Mouse (Mus musculus) skeletal muscle tissue, adult 2 months (tissue): ENCODE measurements at regions not wholly inside any gene's neighbourhood (a gene's known extent, or its start where the extent isn't known, plus 50 kb on each side); places are given as distances from the start of the nearest gene placed in this dataset.
"Not testable (repeated sequence)": the region's sequence is repeated elsewhere in the genome, so short reads cannot be mapped to it uniquely, and the experiment has no call there.

Experiments used
- DNase-seq: peaks from one replicate; pipeline ENCODE4 v3.0.0-alpha.2; 2012; ENCODE audit warnings: low read depth, low spot score

DNA sequence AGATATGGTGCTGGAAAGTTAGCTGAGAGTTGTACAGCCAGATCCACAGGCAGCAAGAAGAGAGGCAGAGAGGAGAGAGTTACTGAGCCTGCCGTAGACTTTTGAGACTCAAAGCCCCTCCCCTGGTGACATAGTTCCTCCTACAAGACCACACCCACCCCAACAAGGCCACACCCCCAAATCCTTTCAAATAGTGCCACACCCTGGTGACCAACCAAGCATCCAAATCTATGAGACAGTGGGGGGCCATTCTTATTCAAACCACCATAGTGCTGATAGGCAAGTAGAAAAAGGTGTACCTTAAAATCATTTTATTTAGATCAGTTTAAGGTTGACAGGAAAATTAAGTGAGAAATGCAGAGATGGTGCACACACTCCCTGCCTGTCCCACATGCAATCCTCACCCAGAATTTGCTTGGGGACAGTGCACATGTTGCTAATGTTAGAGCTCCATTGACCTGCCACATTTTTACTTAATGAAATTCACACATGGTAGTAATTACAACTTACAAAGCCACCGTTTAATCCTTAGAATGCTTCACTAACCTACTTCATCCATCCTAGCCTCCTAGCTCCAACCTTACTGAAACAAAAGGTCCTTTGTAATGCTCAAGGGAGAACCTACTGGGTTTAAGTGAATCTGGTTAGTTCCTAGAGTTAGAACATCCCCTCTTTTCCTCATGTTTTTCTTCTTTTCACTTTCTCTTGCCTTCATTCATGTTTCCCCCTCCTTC lies 86.5 kb downstream of the Phlda1 start:
- DNase-seq: no peak

DNA sequence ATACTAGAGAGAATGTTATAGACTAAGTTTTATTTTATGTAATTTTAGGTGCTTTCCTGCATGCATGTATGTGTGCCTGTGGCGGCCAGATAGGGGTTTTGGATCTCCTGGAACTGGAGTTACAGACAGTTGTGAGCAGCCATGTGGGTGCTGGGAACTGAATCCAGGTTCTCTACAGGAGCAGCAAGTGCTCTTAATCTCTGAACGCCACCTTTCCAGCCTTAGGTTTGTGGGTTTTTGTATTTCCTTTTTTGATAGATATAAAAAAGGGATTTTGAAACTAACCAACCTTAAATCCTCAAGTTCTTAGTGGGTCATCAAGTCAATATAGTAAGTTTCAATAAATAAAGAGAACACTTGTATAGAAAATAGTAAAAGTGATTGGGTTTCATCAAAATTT lies 87.2 kb downstream of the Phlda1 start:
- no peak for DNase-seq

DNA sequence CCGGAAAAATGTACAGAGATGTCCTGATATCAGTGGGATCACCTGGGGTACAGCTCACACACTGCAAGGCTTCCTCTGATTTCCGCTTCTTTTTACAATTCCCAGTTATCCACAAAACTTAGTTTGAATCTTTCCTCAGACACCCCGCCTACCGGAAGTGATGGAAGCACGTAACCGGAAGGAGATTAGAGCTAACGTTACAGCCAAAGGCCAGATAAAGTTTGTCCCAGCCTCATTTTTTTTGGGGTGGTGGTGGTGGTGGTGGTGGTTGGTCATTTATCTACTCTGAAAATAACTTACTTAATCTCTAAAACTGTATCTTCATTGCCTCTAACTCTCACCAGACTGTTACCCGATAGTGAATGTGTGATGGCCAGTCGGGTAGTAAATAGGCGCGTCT lies 88.1 kb downstream of the Phlda1 start:
- DNase-seq: no peak

DNA sequence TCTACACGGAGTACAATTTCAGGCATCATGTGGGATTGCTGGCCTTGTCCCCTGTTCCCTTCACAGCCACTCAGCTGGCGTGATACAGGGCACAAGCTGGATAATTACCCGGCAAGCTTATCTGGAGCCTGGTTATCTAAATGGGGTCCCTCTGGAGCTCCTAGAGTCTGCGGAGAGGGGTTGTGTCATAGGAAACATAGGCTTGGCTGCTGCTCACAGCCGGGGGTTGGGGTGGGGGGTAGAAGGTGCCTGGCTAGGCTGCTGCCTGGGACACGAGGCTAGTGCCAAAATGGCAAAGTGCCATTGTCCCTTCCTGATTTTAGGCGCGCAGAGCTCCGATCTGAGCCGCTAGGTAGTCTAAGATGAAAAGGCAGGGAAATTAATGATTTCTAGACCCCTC lies 88.6 kb downstream of the Phlda1 start:
- DNase-seq: no peak

- DNase-seq: no peak
These were observed 89.5 kb downstream of the Phlda1 start for GRCm38 (mm10) chr10:111595513-111595995.

DNA sequence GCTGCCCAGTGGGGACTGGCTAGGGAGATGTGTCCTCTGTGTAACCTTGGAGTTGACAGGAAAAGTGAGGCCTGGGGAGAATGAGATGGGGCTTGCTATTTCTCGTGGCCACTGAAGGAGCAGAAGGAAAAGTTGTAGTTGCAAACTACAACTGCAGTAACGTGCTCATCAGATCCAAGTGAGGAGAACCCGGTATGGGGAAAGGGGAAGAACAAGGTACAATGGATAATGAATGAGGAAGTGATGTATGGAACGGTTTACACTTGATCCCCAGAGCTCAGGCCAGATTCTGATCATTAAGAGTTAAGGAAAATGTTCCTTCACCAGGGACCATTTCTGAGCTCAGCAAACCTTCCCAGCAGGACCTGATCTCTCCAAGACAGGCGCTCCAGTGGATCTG lies 92.6 kb downstream of the Phlda1 start:
- no peak for DNase-seq

GRCm38 (mm10) chr10:111599297-111600250 lies 93.5 kb downstream of the Phlda1 start:
- DNase-seq: peak; percentile 10

GRCm38 (mm10) chr10:111600251-111600620 lies 94.2 kb downstream of the Phlda1 start:
- no peak for DNase-seq

DNA sequence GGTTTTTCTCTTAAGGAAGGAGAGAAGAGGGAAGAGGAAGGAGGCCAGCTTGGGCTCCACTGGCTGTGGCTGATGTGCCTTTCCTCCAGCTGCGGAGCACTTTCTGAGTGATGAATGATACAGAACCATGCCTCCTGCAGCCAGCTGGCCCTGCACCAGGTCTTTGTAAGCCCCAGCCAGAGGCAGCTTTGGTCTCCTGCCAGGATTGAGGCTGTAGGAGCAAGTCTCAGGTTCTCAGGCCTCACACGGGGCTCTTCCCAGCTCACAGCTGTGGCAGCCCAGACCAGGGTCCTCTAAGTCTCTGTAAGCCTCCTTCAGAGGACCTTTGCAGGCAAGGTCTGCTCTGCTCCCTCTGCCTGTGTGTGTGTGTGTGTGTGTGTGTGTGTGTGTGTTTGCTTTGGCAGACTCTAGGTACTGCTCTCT lies 94.6 kb downstream of the Phlda1 start:
- peak; percentile 91 for DNase-seq

- no peak for DNase-seq
These were observed 97.1 kb downstream of the Phlda1 start for GRCm38 (mm10) chr10:111603166-111603565.

DNA sequence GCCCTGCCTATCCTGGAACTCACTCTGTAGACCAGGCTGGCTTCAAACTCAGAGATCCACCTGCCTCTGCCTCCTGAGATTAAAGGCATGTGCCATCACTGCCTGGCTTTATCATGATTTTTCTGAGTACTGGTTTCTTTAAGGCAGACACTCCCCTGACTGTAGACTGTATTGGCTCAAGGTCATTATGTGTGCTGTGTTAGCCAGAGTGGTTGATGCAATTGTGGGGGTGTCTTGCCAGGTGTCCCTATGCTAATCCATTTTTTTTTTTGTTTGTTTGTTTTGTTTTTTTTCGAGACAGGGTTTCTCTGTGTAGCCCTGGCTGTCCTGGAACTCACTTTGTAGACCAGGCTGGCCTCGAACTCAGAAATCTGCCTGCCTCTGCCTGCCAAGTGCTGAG lies 101.3 kb downstream of the Phlda1 start:
- not testable (repeated sequence) for DNase-seq

DNA sequence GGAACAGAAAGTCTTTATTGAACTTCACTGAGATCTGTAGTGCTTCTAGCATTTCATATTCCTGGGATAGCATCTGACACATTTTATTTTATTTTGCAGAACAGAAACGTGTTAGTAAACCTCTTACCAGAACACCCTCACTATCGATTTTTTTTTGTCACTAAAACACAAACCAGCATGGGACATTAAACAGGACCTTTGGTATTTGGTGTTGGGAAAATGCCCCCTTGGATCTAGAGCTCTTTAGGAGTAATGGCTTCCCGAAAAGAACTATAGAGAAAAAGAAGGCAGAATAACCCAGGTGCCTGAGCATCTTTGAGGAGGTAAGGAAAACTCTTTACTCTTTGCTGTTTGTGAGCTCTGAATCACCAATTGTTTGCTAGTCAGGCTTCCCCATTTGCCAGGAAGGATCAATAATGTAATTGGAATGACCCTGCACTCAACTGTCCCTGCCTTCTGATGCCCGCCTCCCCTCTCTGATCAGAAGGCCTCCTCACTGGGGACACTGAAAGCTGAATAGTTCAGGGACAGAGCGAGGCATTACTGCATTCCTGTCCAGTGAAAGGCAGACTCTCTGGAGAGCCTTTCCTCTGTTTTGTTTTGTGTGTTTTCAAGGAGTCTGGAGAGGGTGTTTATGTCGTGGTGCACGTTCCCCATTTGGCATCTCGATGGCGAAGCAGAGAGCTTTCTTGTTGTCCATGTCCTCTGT lies 102.5 kb downstream of the Phlda1 start:
- no peak for DNase-seq

DNA sequence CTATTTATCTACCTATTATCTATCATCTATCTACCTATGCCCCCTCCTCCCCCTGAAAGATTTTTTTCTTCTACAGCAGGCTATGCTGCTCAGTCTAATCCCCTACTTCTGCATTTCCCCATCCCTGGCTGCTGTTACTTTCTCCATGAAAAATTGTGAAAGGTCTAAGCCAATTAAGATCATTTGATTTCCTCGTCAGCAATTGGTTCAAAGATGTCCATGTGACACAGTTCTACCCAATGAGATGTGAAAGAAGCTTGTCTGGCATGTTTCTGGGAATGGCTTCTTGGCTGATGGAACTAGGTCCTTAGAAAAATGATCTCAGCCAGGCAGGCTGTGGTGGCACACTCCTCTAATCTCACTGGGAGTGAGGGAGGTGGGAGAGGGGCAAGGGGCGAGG lies 103.8 kb downstream of the Phlda1 start:
- DNase-seq: no peak

GRCm38 (mm10) chr10:111619627-111620270 lies 113.7 kb downstream of the Phlda1 start:
- DNase-seq: peak; percentile 33

GRCm38 (mm10) chr10:111620927-111621676 lies 115.0 kb downstream of the Phlda1 start:
- DNase-seq: no peak

- peak; percentile 68 for DNase-seq
These were observed 116.7 kb downstream of the Phlda1 start for GRCm38 (mm10) chr10:111622789-111623188.

DNA sequence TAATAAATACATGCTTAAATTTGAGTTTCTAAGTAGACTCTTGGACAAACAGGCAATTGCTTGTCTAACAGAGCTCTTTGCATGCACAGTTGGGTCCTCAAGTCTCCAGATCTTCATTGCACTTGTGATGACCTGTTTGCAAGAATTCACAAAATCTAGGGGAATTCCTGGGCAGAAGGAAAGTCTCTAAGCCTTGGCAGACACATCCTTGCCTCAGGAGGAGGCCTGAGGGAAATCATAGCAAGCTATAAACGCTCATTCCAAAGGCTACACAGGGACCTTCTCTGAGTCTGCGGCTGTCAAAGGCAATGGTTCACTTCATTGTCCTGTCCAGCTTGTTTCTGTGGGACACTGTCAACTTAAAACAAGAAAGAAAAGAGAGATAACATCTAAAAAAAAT lies 117.9 kb downstream of the Phlda1 start:
- no peak for DNase-seq

- no peak for DNase-seq
These were observed 118.5 kb downstream of the Phlda1 start for GRCm38 (mm10) chr10:111624624-111625023.

DNA sequence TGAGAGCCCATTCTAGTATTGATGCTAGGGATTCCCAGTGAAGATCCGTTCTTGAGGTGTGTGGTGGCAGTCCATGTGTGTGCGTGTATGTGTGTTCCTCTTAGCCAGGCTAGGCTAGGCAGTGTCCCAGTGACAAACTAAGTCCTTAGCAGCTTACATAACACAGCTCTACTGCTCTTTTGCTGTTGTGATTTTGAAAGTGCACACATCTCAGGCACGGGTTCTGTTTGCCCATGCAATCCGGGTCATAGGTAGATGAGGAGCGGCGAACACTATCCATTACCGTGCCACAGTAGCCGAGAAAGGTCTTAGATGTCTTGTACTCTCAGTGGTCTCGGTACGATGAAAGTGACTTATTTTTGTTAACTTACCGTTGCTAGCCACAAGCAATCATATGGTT lies 119.5 kb downstream of the Phlda1 start:
- DNase-seq: no peak

DNA sequence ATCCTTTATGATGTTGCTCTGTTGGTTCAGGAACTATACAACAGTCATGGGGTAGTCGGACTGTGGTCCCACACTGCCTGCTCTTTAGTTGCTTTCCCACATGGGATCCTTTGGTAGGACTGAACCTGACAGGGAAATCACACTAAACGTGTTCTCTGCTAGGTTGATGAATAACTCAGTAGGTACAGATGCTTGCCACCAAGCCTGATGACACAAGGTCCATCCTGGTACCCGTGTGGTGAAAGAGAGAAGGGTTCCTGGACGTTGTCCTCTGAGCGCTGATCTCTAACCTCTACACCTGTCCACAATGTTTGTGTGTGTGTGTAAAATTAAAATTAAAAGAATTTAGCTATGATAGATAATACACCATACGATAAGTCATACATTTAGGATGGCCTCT lies 119.9 kb downstream of the Phlda1 start:
- no peak for DNase-seq

DNA sequence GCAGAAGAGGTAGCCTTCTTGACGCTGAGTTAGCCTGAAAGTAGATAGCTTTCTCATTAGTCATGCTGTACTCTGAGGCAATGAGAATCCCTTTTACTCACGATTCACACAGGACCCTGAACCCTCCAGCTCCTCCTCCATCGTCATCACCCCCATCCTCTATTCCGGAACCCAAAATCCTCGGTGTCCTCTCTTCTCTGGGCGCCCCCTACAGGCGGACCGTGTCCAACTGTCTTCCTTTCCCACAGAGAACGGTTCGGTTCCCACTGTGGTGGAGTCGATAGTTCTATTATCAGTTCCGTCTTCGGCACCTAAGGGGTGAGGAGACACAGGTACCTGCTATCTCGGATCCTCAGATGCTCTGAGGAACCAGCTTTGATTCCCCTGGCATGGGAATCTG lies 130.2 kb downstream of the Phlda1 start:
- no peak for DNase-seq
